Mouse (Mus musculus) skeletal muscle tissue, postnatal 0 days (tissue): ENCODE results near the gene Igdcc3. TPM values are rescaled to one million over a fixed set of nuclear protein-coding genes. Genes with fewer than 3 reads are reported as not detected.

Experiments used
- polyA plus RNA-seq: library from polyadenylated mRNA; unstranded; fragments of >200 nt; fragmentation: Nextera tagmentation; extraction: Ambion mirVana; gene quantifications from 2 replicates; pipeline ENCODE4 v1.2.1, GENCODE M21; 2015

Igdcc3 gene
- 0.51 and 0.62 TPM in 2 replicates for polyA plus RNA-seq

DNA sequence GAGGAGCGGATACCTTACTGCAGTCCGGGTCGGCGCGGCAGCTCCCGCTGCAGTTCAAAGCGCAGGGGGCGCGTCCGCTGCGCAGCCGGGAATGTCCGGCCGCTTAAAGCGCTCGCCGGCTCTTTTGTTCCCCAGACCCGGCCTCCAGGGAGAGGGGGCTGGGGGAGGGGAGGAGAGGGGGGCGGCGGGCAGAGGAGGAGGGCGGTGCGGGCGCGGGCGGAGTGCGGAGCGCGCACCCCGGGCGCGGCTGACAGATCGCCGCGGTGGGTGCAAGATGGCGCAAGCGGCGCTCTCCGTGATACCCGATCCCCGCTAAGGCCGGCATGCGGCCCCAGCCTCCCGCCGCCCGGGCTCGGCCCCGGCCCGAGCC lies at the start of gene Igdcc3:
Gene Igdcc3, plus strand, starts transcription at position 254 of the 370 bp plus-strand sequence.

DNA sequence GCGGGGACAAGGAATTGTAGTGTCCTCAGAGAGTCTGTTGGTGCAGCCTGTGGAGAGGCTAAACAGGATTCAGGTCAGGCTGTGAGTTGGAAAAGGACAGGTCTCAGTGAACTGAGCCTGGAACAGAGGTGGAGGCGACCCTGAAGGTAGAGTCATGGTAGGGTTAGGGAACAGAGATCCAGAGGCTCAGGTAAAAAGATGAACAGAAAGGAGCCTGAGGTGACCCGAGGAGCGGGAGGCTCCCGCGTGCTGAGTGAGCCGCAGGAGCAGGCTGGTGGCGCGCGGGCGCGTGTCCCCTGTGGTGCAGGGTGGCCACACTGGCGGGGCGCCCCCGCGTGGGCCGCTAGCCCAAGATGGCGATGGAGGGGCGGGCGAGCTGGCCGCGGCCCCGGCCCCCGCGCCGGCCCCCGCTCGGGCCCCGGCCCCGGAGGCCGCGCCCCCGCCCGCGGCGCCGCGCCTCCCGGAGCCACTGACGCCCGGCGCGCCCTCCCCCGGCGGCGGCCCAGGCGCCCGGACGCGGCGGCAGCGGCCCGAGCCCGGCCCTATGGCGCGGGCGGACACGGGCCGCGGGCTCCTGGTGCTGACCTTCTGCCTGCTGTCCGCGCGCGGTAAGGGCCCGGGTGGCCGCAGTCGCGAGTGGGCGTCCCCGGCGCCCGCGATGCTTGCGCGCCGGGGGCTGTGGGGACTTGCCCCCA lies 39.9 kb upstream of the Igdcc3 start, which contains the start of gene Igdcc4:
Gene Igdcc4, plus strand, starts transcription at position 496 of the 695 bp plus-strand sequence.

DNA sequence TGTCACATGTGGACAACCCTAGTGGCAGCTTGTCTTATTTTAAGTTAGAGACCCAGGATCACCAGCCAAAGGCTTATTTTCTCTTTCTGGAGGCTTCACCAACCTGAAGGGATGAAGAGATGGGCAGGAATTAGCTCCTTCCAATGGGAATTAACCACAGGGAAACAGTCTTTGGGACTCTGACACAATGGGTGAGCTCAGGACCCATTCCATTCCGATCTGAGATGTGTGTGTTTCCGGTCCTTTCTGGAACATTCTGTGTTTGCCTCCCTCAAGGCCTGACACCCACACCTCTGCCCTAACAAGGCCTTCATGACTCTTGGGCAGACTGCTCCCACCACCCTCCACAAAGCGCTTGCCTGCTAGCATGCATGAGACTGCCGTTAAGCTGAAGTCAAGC lies 54.1 kb downstream of the Igdcc3 start, which contains the start of gene Parp16:
Gene Parp16, plus strand, starts transcription at position 301 of the 400 bp plus-strand sequence.

Other genes with a start within 250 kb of the Igdcc3 start
- 0.11 TPM in 1 of 2 replicates, not detected in the other for gene Slc24a1, start 189.6 kb upstream of the Igdcc3 start, polyA plus RNA-seq
- 19.9 and 21.1 TPM in 2 replicates for gene Ints14, start 180.3 kb upstream of the Igdcc3 start, polyA plus RNA-seq
- 21.3 and 22.5 TPM in 2 replicates for gene Hacd3, start 119.5 kb upstream of the Igdcc3 start, polyA plus RNA-seq
- 35.6 and 42.5 TPM in 2 replicates for gene Dpp8, start 108.8 kb upstream of the Igdcc3 start, polyA plus RNA-seq
- gene Igdcc4, start 39.7 kb upstream of the Igdcc3 start, polyA plus RNA-seq = 38.9 and 46.2 TPM in 2 replicates
- gene Parp16, start 54.2 kb downstream of the Igdcc3 start, polyA plus RNA-seq = 6.4 and 7.3 TPM in 2 replicates
- gene Cilp, start 124.0 kb downstream of the Igdcc3 start, polyA plus RNA-seq = 29.1 and 30.7 TPM in 2 replicates
- 80.9 and 93.8 TPM in 2 replicates for gene Clpx, start 153.1 kb downstream of the Igdcc3 start, polyA plus RNA-seq
- 6.1 and 6.7 TPM in 2 replicates for gene Pdcd7, start 204.9 kb downstream of the Igdcc3 start, polyA plus RNA-seq
- 0.10 TPM in 1 of 2 replicates, not detected in the other for gene Ubap1l, start 219.9 kb downstream of the Igdcc3 start, polyA plus RNA-seq